Comparison of ENCODE assay signal across 19 mouse cellular contexts in genomic region chr9:55211611-55212010, GRCm38 (mm10). TPM values are rescaled to one million over a fixed set of nuclear protein-coding genes. Genes with fewer than 3 reads are reported as not detected.
DNase-seq lines count a peak whose midpoint lies in the region; ATAC-seq and TF ChIP-seq lines count a peak whose summit lies in the region.
"Had no signal": no experiment of that assay in that cellular context is flagged by ENCODE, and none has a peak within 500 bp of the region (broad histone marks: within the 10 kb centered on the region; RNA-seq: fewer than 3 reads in every experiment).

No protein-coding gene starts in this region.

- ATAC-seq in heart, embryonic 15.5 days (replicated peaks; ENCODE audit: insufficient number of reproducible peaks, insufficient read depth, low FRiP score, low read depth) = no peak
- ATAC-seq in kidney, embryonic 15.5 days (replicated peaks; ENCODE audit: low FRiP score) = no peak
- no peak for ATAC-seq in intestine, postnatal 0 days
- ATAC-seq in forebrain, embryonic 15.5 days (replicated peaks) = no peak
- ATAC-seq: activated CD4-positive, CD25-positive, alpha-beta regulatory T cell, adult 4 months; forebrain, embryonic 16.5 days had no signal

- TF ChIP-seq CTCF in ES-Bruce4 (IDR thresholded peaks at IDR 0.05; ENCODE audit: low read depth, low read length) = no peak
- TF ChIP-seq CTCF in intestine, postnatal 0 days (IDR thresholded peaks at IDR 0.05; ENCODE audit: low read depth) = no peak

- H3K4me1 ChIP-seq in heart, embryonic 15.5 days (replicated peaks) = peaks cover 20% of the 10 kb centered on the region
- H3K4me1 ChIP-seq in kidney, embryonic 15.5 days = peaks cover 31% of the 10 kb centered on the region
- H3K4me1 ChIP-seq in ES-Bruce4 (ENCODE audit: control insufficient read depth, insufficient read depth, low read length) = no peaks in the 10 kb centered on the region
- H3K4me1 ChIP-seq in intestine, postnatal 0 days (replicated peaks; ENCODE audit: control insufficient read depth, insufficient read depth, low read length) = peaks cover 13% of the 10 kb centered on the region; the same call in 1 of the 2 replicates
- H3K4me1 ChIP-seq in forebrain, embryonic 15.5 days = peaks cover 29% of the 10 kb centered on the region

- no peak overlapping the region for H3K9ac ChIP-seq in heart, embryonic 15.5 days
- no peak overlapping the region for H3K9ac ChIP-seq in kidney, embryonic 15.5 days
- peak overlapping the region; percentile 38 for H3K9ac ChIP-seq in ES-Bruce4 (ENCODE audit: low read depth, poor library complexity, severe bottlenecking)
- no peak overlapping the region for H3K9ac ChIP-seq in intestine, postnatal 0 days (ENCODE audit: low read depth, low read length)
- H3K9ac ChIP-seq in forebrain, embryonic 15.5 days (replicated peaks) = no peak overlapping the region
- H3K9ac ChIP-seq: hindbrain, embryonic 15.5 days; limb, embryonic 13.5 days; lung, embryonic 14.5 days had no signal

- TF ChIP-seq EP300 in ES-Bruce4 (IDR thresholded peaks at IDR 0.05; ENCODE audit: insufficient read depth, low read depth, low read length) = no peak

- TF ChIP-seq POLR2A in ES-Bruce4 (IDR thresholded peaks at IDR 0.05; ENCODE audit: insufficient read depth, low read length) = no peak

- H3K4me2 ChIP-seq in heart, embryonic 15.5 days = peak overlapping the region; percentile 0; the same call in 1 of the 2 replicates
- H3K4me2 ChIP-seq in kidney, embryonic 15.5 days = no peak overlapping the region
- H3K4me2 ChIP-seq in intestine, postnatal 0 days (replicated peaks; ENCODE audit: low read depth) = peak overlapping the region; percentile 24; the same call in 1 of the 2 replicates
- no peak overlapping the region for H3K4me2 ChIP-seq in forebrain, embryonic 15.5 days (replicated peaks)
- H3K4me2 ChIP-seq: hindbrain, embryonic 15.5 days; limb, embryonic 13.5 days; lung, embryonic 14.5 days had no signal

- DNase-seq in heart, adult 9 months (ENCODE audit: low spot score in 2 of 2) = no peak
- DNase-seq in kidney, adult 8-10 months = peak; percentile 39 to 58
- no peak for DNase-seq in c-Kit-positive CD71-positive TER-119-positive erythroid progenitor cells, embryonic 14.5 days (ENCODE audit: low spot score)
- DNase-seq: adrenal gland, postnatal 10 days; cerebellum, adult 11 months; cerebellum, postnatal 10 days; lung, embryonic 14.5 days; lung, postnatal 36 days; right cerebral cortex, postnatal 4 days; thymus, adult 2 months had no signal

- no peak overlapping the region for H3K4me3 ChIP-seq in heart, embryonic 15.5 days
- H3K4me3 ChIP-seq in kidney, embryonic 15.5 days (replicated peaks) = no peak overlapping the region
- H3K4me3 ChIP-seq in ES-Bruce4 (ENCODE audit: low read depth, low read length) = peak overlapping the region; percentile 10
- no peak overlapping the region for H3K4me3 ChIP-seq in intestine, postnatal 0 days (ENCODE audit: low read depth, low read length)
- H3K4me3 ChIP-seq in forebrain, embryonic 15.5 days = no peak overlapping the region
- H3K4me3 ChIP-seq: hindbrain, embryonic 15.5 days; limb, embryonic 13.5 days had no signal

- 59% methylated on average over 4 of the region's 4 CpGs for WGBS in heart, embryonic 15.5 days
- WGBS in kidney, embryonic 15.5 days = 75% methylated on average over 4 of the region's 4 CpGs
- WGBS in intestine, postnatal 0 days = 40% methylated on average over 4 of the region's 4 CpGs
- WGBS in forebrain, embryonic 15.5 days = 86% methylated on average over 4 of the region's 4 CpGs

- no peak overlapping the region for H3K27ac ChIP-seq in heart, embryonic 15.5 days
- no peak overlapping the region for H3K27ac ChIP-seq in kidney, embryonic 15.5 days
- peak overlapping the region; percentile 70 for H3K27ac ChIP-seq in ES-Bruce4 (ENCODE audit: insufficient read depth, low read length)
- H3K27ac ChIP-seq in intestine, postnatal 0 days (ENCODE audit: low read depth, low read length) = no peak overlapping the region; the same call in 1 of the 2 replicates
- no peak overlapping the region for H3K27ac ChIP-seq in forebrain, embryonic 15.5 days (replicated peaks)
- H3K27ac ChIP-seq: hindbrain, embryonic 15.5 days; limb, embryonic 13.5 days had no signal

- H3K36me3 ChIP-seq in heart, embryonic 15.5 days = peaks cover 28% of the 10 kb centered on the region
- H3K36me3 ChIP-seq in kidney, embryonic 15.5 days = peaks cover 37% of the 10 kb centered on the region
- H3K36me3 ChIP-seq in ES-Bruce4 (ENCODE audit: control insufficient read depth, insufficient read depth, low read length, poor library complexity, severe bottlenecking) = peaks cover 19% of the 10 kb centered on the region
- peaks cover 28% of the 10 kb centered on the region for H3K36me3 ChIP-seq in intestine, postnatal 0 days (ENCODE audit: control insufficient read depth, insufficient read depth)
- H3K36me3 ChIP-seq in forebrain, embryonic 15.5 days = peaks cover 28% of the 10 kb centered on the region

- H3K27me3 ChIP-seq in heart, embryonic 15.5 days = no peaks in the 10 kb centered on the region
- H3K27me3 ChIP-seq in kidney, embryonic 15.5 days = no peaks in the 10 kb centered on the region
- no peaks in the 10 kb centered on the region for H3K27me3 ChIP-seq in ES-Bruce4 (ENCODE audit: control insufficient read depth, insufficient read depth, low read length, poor library complexity, severe bottlenecking)
- H3K27me3 ChIP-seq in intestine, postnatal 0 days (replicated peaks; ENCODE audit: control insufficient read depth, insufficient read depth, low read length) = no peaks in the 10 kb centered on the region
- H3K27me3 ChIP-seq in forebrain, embryonic 15.5 days = no peaks in the 10 kb centered on the region
- H3K27me3 ChIP-seq: hindbrain, embryonic 15.5 days; limb, embryonic 13.5 days had no signal

- H3K9me3 ChIP-seq in heart, embryonic 15.5 days (replicated peaks) = no peaks in the 10 kb centered on the region
- H3K9me3 ChIP-seq in kidney, embryonic 15.5 days (replicated peaks) = no peaks in the 10 kb centered on the region
- H3K9me3 ChIP-seq in ES-Bruce4 (replicated peaks; ENCODE audit: control insufficient read depth, insufficient read depth, low read length, poor library complexity, severe bottlenecking) = no peaks in the 10 kb centered on the region
- no peaks in the 10 kb centered on the region for H3K9me3 ChIP-seq in intestine, postnatal 0 days (ENCODE audit: control insufficient read depth)
- H3K9me3 ChIP-seq in forebrain, embryonic 15.5 days = no peaks in the 10 kb centered on the region
- H3K9me3 ChIP-seq: hindbrain, embryonic 15.5 days; limb, embryonic 13.5 days had no signal

RNA-seq across cellular contexts. Expression of gene Fbxo22, which starts 2.9 kb away (rescaled TPM):
- 51.7 and 51.8 TPM in 2 replicates for polyA plus RNA-seq in heart, embryonic 15.5 days (2015; fragmentation: Nextera tagmentation; extraction: Ambion mirVana)
- 69.5 and 69.6 TPM in 2 replicates for polyA plus RNA-seq in kidney, embryonic 15.5 days (2015; fragmentation: Nextera tagmentation; extraction: Ambion mirVana)
- polyA plus RNA-seq in ES-Bruce4 (2011; ENCODE audit: insufficient read depth, insufficient read length, low read depth, missing spikeins) = 93.0 and 102 TPM in 2 replicates
- 36.5 and 38.1 TPM in 2 replicates for polyA plus RNA-seq in intestine, postnatal 0 days (2015; fragmentation: Nextera tagmentation; extraction: Ambion mirVana)
- polyA plus RNA-seq in forebrain, embryonic 15.5 days (2015; fragmentation: Nextera tagmentation; extraction: Ambion mirVana) = 86.7 and 90.4 TPM in 2 replicates

Comparison
In these comparisons a context has a peak if more than half of its experiments do, and no peak if none do; other contexts are left out.
1. H3K4me2 ChIP-seq: peak in heart, embryonic 15.5 days (single experiment) and intestine, postnatal 0 days (single experiment); none in kidney, embryonic 15.5 days (single experiment) and forebrain, embryonic 15.5 days (single experiment).
2. DNase-seq: peak in kidney, adult 8-10 months (2 of 2); none in heart, adult 9 months (0 of 2) and c-Kit-positive CD71-positive TER-119-positive erythroid progenitor cells, embryonic 14.5 days (single experiment).